Mouse (Mus musculus) spleen, postnatal 14 days (tissue): Measurements from ENCODE around the gene Ywhae.

Experiments used
- DNase-seq, 2 experiments: peaks; one replicate each; pipeline ENCODE4 v3.0.0; 2021 to 2022; ENCODE audit warnings: low spot score in 2 of 2

The Ywhae gene

DNA sequence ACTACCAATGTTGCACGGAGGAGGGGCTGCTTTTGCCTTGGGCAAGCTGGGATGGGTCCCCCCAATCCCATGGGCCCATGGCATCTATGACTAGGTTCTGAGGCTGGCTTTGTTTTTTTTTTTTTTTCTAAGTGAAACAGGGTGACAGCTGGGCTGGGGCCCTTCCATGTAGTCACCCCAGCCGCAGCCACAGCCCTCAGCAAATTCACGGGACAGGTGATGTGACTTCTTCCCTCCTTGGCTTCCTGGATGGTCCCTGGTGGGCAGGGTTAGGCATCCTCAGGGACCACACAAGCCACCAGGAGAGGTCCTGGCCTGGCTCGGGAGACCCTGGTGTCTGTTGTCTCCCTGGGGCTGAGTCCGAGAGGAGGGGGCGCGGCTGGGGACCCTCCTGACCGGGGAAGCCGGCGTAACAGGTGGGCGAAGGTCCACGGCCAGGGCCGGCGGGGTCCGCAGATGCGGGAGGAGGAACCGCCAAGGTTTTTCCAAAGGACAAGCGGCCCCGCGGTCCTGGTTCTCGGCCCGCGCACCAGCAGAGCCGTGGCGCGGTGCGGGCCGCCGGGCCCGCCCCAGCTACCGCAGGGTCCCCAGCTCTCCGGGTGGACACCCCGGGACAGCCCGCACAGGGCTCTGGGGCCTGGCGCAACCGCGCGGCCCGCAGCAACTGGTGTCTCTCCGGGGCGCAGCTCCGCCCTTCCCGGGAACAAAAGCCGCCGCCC is 62.1 kb downstream of the Ywhae start:
- no peak for DNase-seq

GRCm38 (mm10) chr11:75795321-75795636 is 62.6 kb downstream of the Ywhae start:
- DNase-seq = no peak

GRCm38 (mm10) chr11:75796029-75796445 is 63.4 kb downstream of the Ywhae start, which contains the start of gene Doc2b:
Gene Doc2b (minus strand): TSS chr11:75796049.
- no peak for DNase-seq

GRCm38 (mm10) chr11:75796536-75797246 is 64.0 kb downstream of the Ywhae start:
- DNase-seq = no peak

GRCm38 (mm10) chr11:75801369-75801768 is 68.7 kb downstream of the Ywhae start:
- no peak for DNase-seq

GRCm38 (mm10) chr11:75801771-75802550 is 69.3 kb downstream of the Ywhae start:
- DNase-seq = no peak

DNA sequence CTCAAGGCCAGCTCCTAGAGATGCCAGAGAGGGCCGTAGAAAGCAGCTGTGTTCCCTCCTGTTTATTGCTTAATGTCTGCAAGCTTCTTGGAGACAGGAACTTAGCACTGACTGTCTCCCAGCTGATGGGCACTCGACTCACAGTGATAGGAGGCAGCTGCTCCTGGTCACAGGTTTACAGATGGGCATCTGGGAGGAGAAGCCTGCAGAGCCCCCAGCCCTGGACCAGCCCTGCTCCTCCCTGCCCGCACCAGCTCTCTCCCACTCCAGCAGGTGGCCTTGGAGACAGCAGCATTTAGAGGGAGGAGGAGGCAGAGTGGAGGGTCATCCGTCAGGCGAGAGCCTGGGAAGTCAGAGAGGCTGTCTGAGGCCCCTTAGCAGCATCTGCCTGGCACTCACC is 74.8 kb downstream of the Ywhae start:
- DNase-seq = no peak

DNA sequence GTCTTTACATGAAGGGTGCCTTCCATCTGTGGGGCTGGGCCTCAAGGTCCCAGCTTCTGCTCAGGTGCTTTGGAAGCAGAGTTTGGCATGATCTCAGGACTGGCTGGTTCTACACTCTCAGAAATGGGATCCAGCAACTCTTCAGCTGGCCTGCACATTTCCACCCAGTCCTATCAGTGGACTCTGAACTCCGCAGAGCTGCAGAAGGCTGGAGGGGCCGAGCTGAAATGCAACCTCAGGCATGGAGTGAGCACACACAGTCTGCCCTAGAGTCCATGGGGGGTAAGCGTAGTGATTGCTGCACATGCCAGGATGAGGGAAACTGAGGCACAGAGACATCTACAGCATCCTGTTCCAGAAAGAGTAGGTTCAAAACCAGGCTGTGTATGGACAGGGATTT is 77.9 kb downstream of the Ywhae start:
- DNase-seq = no peak

GRCm38 (mm10) chr11:75811900-75812299 is 79.2 kb downstream of the Ywhae start:
- no peak for DNase-seq

GRCm38 (mm10) chr11:75813085-75813484 is 80.4 kb downstream of the Ywhae start:
- DNase-seq = no peak
